ENCODE assay signal across 16 mouse cellular contexts in the genomic region with DNA sequence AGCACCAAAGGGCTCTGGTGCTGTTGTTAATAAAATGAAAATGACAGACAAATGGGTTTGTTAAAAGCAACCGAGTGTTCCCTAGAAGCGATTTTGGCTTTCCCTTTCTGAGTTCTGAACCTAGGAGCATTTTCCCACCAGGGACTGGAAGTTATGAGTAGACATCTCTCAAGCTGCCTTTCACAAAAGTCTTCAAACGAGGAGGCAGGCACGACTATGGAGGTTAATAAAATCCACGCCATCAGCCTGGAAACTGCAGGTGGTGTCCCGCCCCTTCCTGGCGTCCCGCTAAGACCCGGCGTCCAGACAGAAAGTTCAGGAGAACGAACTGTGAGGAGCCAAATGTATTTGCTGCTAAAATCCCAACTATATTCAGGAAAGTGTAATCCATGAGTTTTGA.
DNase-seq lines count a peak whose midpoint lies in the region; ATAC-seq and TF ChIP-seq lines count a peak whose summit lies in the region.
"Had no signal": no experiment of that assay in that cellular context is flagged by ENCODE, and none has a peak within 500 bp of the region (broad histone marks: within the 10 kb centered on the region; RNA-seq: fewer than 3 reads in every experiment).

No protein-coding gene starts in this region.

- peak overlapping the region; percentile 15 for H3K4me2 ChIP-seq in limb, embryonic 11.5 days (ENCODE audit: low read depth, severe bottlenecking)
- peak overlapping the region; percentile 13; the same call in 1 of the 2 replicates for H3K4me2 ChIP-seq in stomach, embryonic 16.5 days (ENCODE audit: low read depth, low read length)
- H3K4me2 ChIP-seq in forebrain, embryonic 16.5 days (ENCODE audit: low read length), result no peak overlapping the region
- H3K4me2 ChIP-seq: forebrain, embryonic 13.5 days; liver, embryonic 13.5 days; midbrain, embryonic 12.5 days had no signal

- intact Hi-C loops in heart, postnatal 36 days (cut with DNase I), result no loop called here

- TF ChIP-seq CTCF in layer of hippocampus, adult 2 months (conservative IDR thresholded peaks at IDR 0.05), result no peak

- H3K4me3 ChIP-seq in layer of hippocampus, adult 2 months, result no peak overlapping the region
- no peak overlapping the region for H3K4me3 ChIP-seq in limb, embryonic 11.5 days (ENCODE audit: low read depth, low read length)
- no peak overlapping the region for H3K4me3 ChIP-seq in stomach, embryonic 16.5 days (replicated peaks; ENCODE audit: low read length)
- no peak overlapping the region for H3K4me3 ChIP-seq in forebrain, embryonic 16.5 days (replicated peaks; ENCODE audit: low read length)
- H3K4me3 ChIP-seq in midbrain, embryonic 10.5 days, result no peak overlapping the region
- H3K4me3 ChIP-seq: forebrain, embryonic 13.5 days; liver, embryonic 13.5 days; lung, embryonic 15.5 days; midbrain, embryonic 12.5 days had no signal

- DNase-seq in heart, adult 11 months, result peak; percentile 87
- DNase-seq in heart, postnatal 36 days, result no peak
- no peak for DNase-seq in layer of hippocampus, adult 2 months (ENCODE audit: low spot score in 2 of 2)
- DNase-seq in layer of hippocampus, adult 8-10 months (ENCODE audit: low spot score in 2 of 2), result no peak
- peak; percentile 56 for DNase-seq in limb, embryonic 11.5 days (ENCODE audit: low spot score)
- no peak for DNase-seq in midbrain, embryonic 10.5 days (ENCODE audit: low spot score)
- DNase-seq: cerebellum, adult 11-12 months; gastrocnemius, postnatal 10 days; heart, postnatal 14 days; liver, embryonic 13.5 days had no signal

- no peak for ATAC-seq in limb, embryonic 11.5 days (ENCODE audit: insufficient number of reproducible peaks, low FRiP score, low TSS enrichment, low read depth)
- no peak for ATAC-seq in stomach, embryonic 16.5 days (ENCODE audit: insufficient read depth, low FRiP score)
- ATAC-seq in forebrain, embryonic 16.5 days, result no peak
- ATAC-seq: forebrain, embryonic 13.5 days had no signal

- H3K4me1 ChIP-seq in limb, embryonic 11.5 days (ENCODE audit: control insufficient read depth, insufficient read depth, low read length), result peaks cover 25% of the 10 kb centered on the region
- peaks cover 18% of the 10 kb centered on the region for H3K4me1 ChIP-seq in stomach, embryonic 16.5 days (ENCODE audit: control insufficient read depth, insufficient read depth, low read length)
- H3K4me1 ChIP-seq in forebrain, embryonic 16.5 days (replicated peaks; ENCODE audit: control insufficient read depth, insufficient read depth, low read length), result peaks cover 6% of the 10 kb centered on the region; the same call in 1 of the 2 replicates
- 0 out of 2 replicates have a peak, but pooled peaks cover 3% of the 10 kb centered on the region for H3K4me1 ChIP-seq in midbrain, embryonic 10.5 days
- H3K4me1 ChIP-seq: liver, embryonic 13.5 days; midbrain, embryonic 12.5 days had no signal

- H3K27ac ChIP-seq in layer of hippocampus, adult 2 months, result peak overlapping the region; percentile 59; the same call in 1 of the 2 replicates
- peak overlapping the region; percentile 74 for H3K27ac ChIP-seq in limb, embryonic 11.5 days (replicated peaks; ENCODE audit: low read depth, low read length)
- H3K27ac ChIP-seq in stomach, embryonic 16.5 days (ENCODE audit: low read length), result peak overlapping the region; percentile 83; the same call in 1 of the 2 replicates
- no peak overlapping the region for H3K27ac ChIP-seq in forebrain, embryonic 16.5 days (ENCODE audit: low read length)
- H3K27ac ChIP-seq in midbrain, embryonic 10.5 days (replicated peaks), result no peak overlapping the region
- H3K27ac ChIP-seq: forebrain, embryonic 13.5 days; liver, embryonic 13.5 days; lung, embryonic 15.5 days; macrophage; midbrain, embryonic 12.5 days had no signal

- WGBS in limb, embryonic 11.5 days, result 28% methylated on average over 11 of the region's 11 CpGs
- WGBS in stomach, embryonic 16.5 days, result 75% methylated on average over 11 of the region's 11 CpGs
- WGBS in forebrain, embryonic 16.5 days, result 76% methylated on average over 11 of the region's 11 CpGs
- WGBS in midbrain, embryonic 10.5 days, result 84% methylated on average over 11 of the region's 11 CpGs

- H3K9me3 ChIP-seq in limb, embryonic 11.5 days (ENCODE audit: control insufficient read depth, low read length), result no peaks in the 10 kb centered on the region
- H3K9me3 ChIP-seq in stomach, embryonic 16.5 days (replicated peaks; ENCODE audit: control insufficient read depth, low read length), result no peaks in the 10 kb centered on the region
- no peaks in the 10 kb centered on the region; the same call in 1 of the 2 replicates for H3K9me3 ChIP-seq in forebrain, embryonic 16.5 days (ENCODE audit: control insufficient read depth, low read length)
- peaks cover 6% of the 10 kb centered on the region; the same call in 1 of the 2 replicates for H3K9me3 ChIP-seq in midbrain, embryonic 10.5 days (replicated peaks)
- H3K9me3 ChIP-seq: forebrain, embryonic 13.5 days; lung, embryonic 15.5 days had no signal

- no peaks in the 10 kb centered on the region for H3K36me3 ChIP-seq in limb, embryonic 11.5 days (ENCODE audit: control insufficient read depth, insufficient read depth, low read length)
- H3K36me3 ChIP-seq in stomach, embryonic 16.5 days (ENCODE audit: control insufficient read depth, insufficient read depth, low read length), result no peaks in the 10 kb centered on the region
- no peaks in the 10 kb centered on the region for H3K36me3 ChIP-seq in forebrain, embryonic 16.5 days (ENCODE audit: control insufficient read depth, insufficient read depth)
- no peaks in the 10 kb centered on the region for H3K36me3 ChIP-seq in midbrain, embryonic 10.5 days
- H3K36me3 ChIP-seq: liver, embryonic 13.5 days; lung, embryonic 15.5 days; midbrain, embryonic 12.5 days had no signal

- H3K9ac ChIP-seq in limb, embryonic 11.5 days (ENCODE audit: low read length), result no peak overlapping the region
- H3K9ac ChIP-seq in stomach, embryonic 16.5 days (ENCODE audit: low read length), result no peak overlapping the region
- H3K9ac ChIP-seq in forebrain, embryonic 16.5 days (replicated peaks; ENCODE audit: low read depth, low read length), result no peak overlapping the region
- H3K9ac ChIP-seq: forebrain, embryonic 13.5 days; liver, embryonic 13.5 days; lung, embryonic 15.5 days; midbrain, embryonic 12.5 days had no signal

- H3K27me3 ChIP-seq in limb, embryonic 11.5 days (ENCODE audit: control insufficient read depth, insufficient read depth, low read length), result no peaks in the 10 kb centered on the region
- no peaks in the 10 kb centered on the region for H3K27me3 ChIP-seq in stomach, embryonic 16.5 days (ENCODE audit: control insufficient read depth, insufficient read depth, low read length)
- no peaks in the 10 kb centered on the region for H3K27me3 ChIP-seq in forebrain, embryonic 16.5 days (replicated peaks; ENCODE audit: control insufficient read depth, insufficient read depth, low read length)
- no peaks in the 10 kb centered on the region for H3K27me3 ChIP-seq in midbrain, embryonic 10.5 days (ENCODE audit: low read depth, poor library complexity, severe bottlenecking)
- H3K27me3 ChIP-seq: forebrain, embryonic 13.5 days; liver, embryonic 13.5 days; lung, embryonic 15.5 days; midbrain, embryonic 12.5 days had no signal

Comparison
In these comparisons a context has a peak if more than half of its experiments do, and no peak if none do; other contexts are left out.
1. DNase-seq: peak in heart, adult 11 months (single experiment) and limb, embryonic 11.5 days (single experiment); none in heart, postnatal 36 days (0 of 2), layer of hippocampus, adult 2 months (0 of 2), layer of hippocampus, adult 8-10 months (0 of 2) and midbrain, embryonic 10.5 days (single experiment).
2. H3K27ac ChIP-seq: peak in layer of hippocampus, adult 2 months (single experiment), limb, embryonic 11.5 days (single experiment) and stomach, embryonic 16.5 days (single experiment); none in forebrain, embryonic 16.5 days (single experiment) and midbrain, embryonic 10.5 days (single experiment).